Mouse (Mus musculus): ENCODE measurements around the gene Nprl2. TPM values are rescaled to one million over a fixed set of nuclear protein-coding genes. Genes with fewer than 3 reads are reported as not detected.

Gene Nprl2
- polyA plus RNA-seq, 1 experiment, result 64.1 TPM

- TF ChIP-seq CTCF (IDR thresholded peaks at IDR 0.05; ENCODE audit: borderline replicate concordance, insufficient read depth, low read depth, low read length) (no peak), POLR2A (IDR thresholded peaks at IDR 0.05; ENCODE audit: borderline replicate concordance, insufficient read depth, low read length) (no peak)
- DNase-seq, result no peak
- no peak overlapping the region for H3K27ac ChIP-seq (ENCODE audit: insufficient read depth, low read length)
- H3K4me1 ChIP-seq (ENCODE audit: control insufficient read depth, insufficient read depth, low read length), result no peaks in the 10 kb centered on the region; the same call in 1 of the 2 replicates
- 69% methylated on average over 23 of the region's 23 CpGs for WGBS
- no peaks in the 10 kb centered on the region for H3K27me3 ChIP-seq (ENCODE audit: control insufficient read depth, insufficient read depth, low read length)
- H3K4me3 ChIP-seq (replicated peaks; ENCODE audit: insufficient read depth, low read depth, low read length), result no peak overlapping the region
These were observed 8.6 kb downstream of the Nprl2 start for GRCm38 (mm10) chr9:107550491-107551116.

- Histone ChIP-seq H3K4me3 (replicated peaks; ENCODE audit: insufficient read depth, low read depth, low read length) (peak within 1 kb of the TSS; percentile 0), H3K4me1 (ENCODE audit: control insufficient read depth, insufficient read depth, low read length) (no peaks in the 10 kb centered on the region), H3K27ac (ENCODE audit: insufficient read depth, low read length) (no peak within 1 kb of the TSS), H3K27me3 (ENCODE audit: control insufficient read depth, insufficient read depth, low read length) (no peaks in the 10 kb centered on the region)
- peak; percentile 44 to 55 for DNase-seq
- 11% methylated on average over 63 of the region's 63 CpGs for WGBS
- TF ChIP-seq CTCF (IDR thresholded peaks at IDR 0.05; ENCODE audit: borderline replicate concordance, insufficient read depth, low read depth, low read length) (no peak), POLR2A (IDR thresholded peaks at IDR 0.05; ENCODE audit: borderline replicate concordance, insufficient read depth, low read length) (no peak)
These were observed 9.3 kb downstream of the Nprl2 start, which contains the start of gene Rassf1 for GRCm38 (mm10) chr9:107551117-107551889. Gene Rassf1, plus strand, starts transcription at chr9:107551555.

DNA sequence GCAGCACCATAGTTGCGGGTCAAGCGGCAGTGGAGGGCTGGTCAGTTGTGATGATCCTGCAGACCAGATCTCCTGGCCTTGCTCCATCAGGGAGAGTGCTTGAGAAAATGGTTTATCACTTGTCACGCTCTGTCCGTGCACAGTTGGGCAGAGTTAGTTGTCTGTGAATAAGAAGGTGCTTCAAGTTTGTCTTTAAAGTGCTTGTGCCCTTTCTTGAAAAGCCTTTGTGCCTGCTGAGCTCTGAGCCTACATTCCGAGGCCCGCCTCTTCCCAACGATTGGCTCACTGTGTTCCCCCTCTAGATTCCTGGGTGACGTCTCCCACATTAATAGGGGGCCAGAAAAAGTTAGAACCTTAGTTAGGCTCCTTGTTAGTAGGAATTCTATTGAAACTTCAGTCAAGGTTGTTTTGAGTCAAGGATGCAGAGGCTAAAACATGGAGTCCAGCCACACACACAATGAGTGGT lies 9.9 kb downstream of the Nprl2 start:
- Histone ChIP-seq H3K4me1 (ENCODE audit: control insufficient read depth, insufficient read depth, low read length) (peaks cover 3% of the 10 kb centered on the region; the same call in 1 of the 2 replicates), H3K4me3 (replicated peaks; ENCODE audit: insufficient read depth, low read depth, low read length) (no peak overlapping the region), H3K27ac (ENCODE audit: insufficient read depth, low read length) (no peak overlapping the region), H3K27me3 (ENCODE audit: control insufficient read depth, insufficient read depth, low read length) (no peaks in the 10 kb centered on the region)
- DNase-seq, result no peak
- TF ChIP-seq CTCF (IDR thresholded peaks at IDR 0.05; ENCODE audit: borderline replicate concordance, insufficient read depth, low read depth, low read length) (no peak), POLR2A (IDR thresholded peaks at IDR 0.05; ENCODE audit: borderline replicate concordance, insufficient read depth, low read length) (no peak)
- 66% methylated on average over 8 of the region's 8 CpGs for WGBS

DNA sequence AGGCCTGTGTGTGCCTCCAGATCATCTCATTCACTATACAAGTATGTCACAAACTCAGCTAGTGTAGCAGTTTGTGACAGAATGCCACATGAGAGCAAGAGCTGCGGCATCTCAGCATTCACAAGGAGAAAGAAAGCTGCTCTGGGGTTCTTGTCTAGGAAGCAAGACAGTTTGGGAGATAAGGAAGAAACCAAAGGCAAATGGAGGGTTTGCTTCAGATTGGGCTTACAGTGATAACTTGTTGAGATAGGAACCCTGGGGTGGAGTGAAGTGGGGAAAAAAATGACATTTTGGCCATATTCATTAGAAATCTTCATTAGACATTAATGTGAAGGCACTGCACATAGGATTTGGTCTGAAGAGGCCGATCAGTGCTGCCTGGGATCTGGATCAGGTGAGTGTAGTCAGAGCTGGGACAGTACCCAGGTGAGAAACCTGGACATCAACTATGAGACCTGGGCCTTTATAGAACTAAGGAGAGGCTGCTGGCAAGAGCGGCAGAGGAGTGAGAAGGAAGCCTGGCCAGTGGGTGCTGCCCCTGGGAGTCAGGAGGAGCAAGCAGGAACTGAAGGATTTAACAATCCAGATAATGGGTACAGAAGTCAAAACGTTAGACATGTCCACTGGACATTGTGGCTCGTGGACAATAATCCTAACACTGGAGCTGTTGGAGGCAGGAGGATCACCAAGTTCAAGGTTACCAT lies 10.8 kb downstream of the Nprl2 start:
- no peak for DNase-seq
- TF ChIP-seq POLR2A (IDR thresholded peaks at IDR 0.05; ENCODE audit: borderline replicate concordance, insufficient read depth, low read length), result no peak
- TF ChIP-seq CTCF (IDR thresholded peaks at IDR 0.05; ENCODE audit: borderline replicate concordance, insufficient read depth, low read depth, low read length), result no peak
- 89% methylated on average over 5 of the region's 5 CpGs for WGBS
- Histone ChIP-seq H3K27me3 (ENCODE audit: control insufficient read depth, insufficient read depth, low read length) (no peaks in the 10 kb centered on the region), H3K27ac (ENCODE audit: insufficient read depth, low read length) (no peak overlapping the region), H3K4me3 (replicated peaks; ENCODE audit: insufficient read depth, low read depth, low read length) (no peak overlapping the region), H3K4me1 (ENCODE audit: control insufficient read depth, insufficient read depth, low read length) (peaks cover 3% of the 10 kb centered on the region; the same call in 1 of the 2 replicates)

- WGBS, result 14% methylated on average over 37 of the region's 37 CpGs
- Histone ChIP-seq H3K4me3 (replicated peaks; ENCODE audit: insufficient read depth, low read depth, low read length) (peak overlapping the region; percentile 62), H3K27me3 (ENCODE audit: control insufficient read depth, insufficient read depth, low read length) (no peaks in the 10 kb centered on the region), H3K27ac (ENCODE audit: insufficient read depth, low read length) (0 out of 2 replicates have a peak overlapping the region, but pooled peaks have one; percentile 4), H3K4me1 (ENCODE audit: control insufficient read depth, insufficient read depth, low read length) (peaks cover 3% of the 10 kb centered on the region; the same call in 1 of the 2 replicates)
- TF ChIP-seq CTCF (IDR thresholded peaks at IDR 0.05; ENCODE audit: borderline replicate concordance, insufficient read depth, low read depth, low read length), result no peak
- TF ChIP-seq POLR2A (IDR thresholded peaks at IDR 0.05; ENCODE audit: borderline replicate concordance, insufficient read depth, low read length), result no peak
- peak in 1 of 2 experiments; percentile 62 for DNase-seq
These were observed 11.7 kb downstream of the Nprl2 start for GRCm38 (mm10) chr9:107553541-107554318.

DNA sequence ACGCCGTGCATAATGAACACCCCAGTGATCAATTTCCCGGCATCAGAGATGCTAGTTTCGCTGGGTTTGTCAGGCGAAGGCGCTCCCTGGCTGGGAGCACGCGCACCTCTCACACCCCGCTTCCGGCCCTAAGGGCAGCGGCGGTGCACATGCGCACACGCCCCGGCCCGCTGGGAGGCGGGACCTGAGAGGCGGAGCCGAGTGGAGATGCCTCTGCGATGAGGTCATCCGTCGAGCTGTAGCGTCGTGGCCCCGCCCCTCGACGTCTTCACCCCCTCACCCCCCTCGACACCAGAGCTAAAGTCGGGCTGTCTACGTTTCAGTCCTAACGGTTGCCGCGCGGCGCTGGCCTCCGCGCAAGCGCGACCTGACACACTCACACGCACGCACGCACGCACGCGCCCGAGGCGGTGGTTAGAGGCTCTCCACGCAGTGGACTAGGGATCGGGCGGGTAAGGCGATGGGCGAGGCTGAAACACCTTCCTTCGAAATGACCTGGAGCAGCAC lies 12.3 kb downstream of the Nprl2 start:
- peak; percentile 91 for TF ChIP-seq POLR2A (IDR thresholded peaks at IDR 0.05; ENCODE audit: borderline replicate concordance, insufficient read depth, low read length)
- no peak for TF ChIP-seq CTCF (IDR thresholded peaks at IDR 0.05; ENCODE audit: borderline replicate concordance, insufficient read depth, low read depth, low read length)
- Histone ChIP-seq H3K27me3 (ENCODE audit: control insufficient read depth, insufficient read depth, low read length) (no peaks in the 10 kb centered on the region), H3K4me1 (ENCODE audit: control insufficient read depth, insufficient read depth, low read length) (peaks cover 3% of the 10 kb centered on the region; the same call in 1 of the 2 replicates), H3K27ac (ENCODE audit: insufficient read depth, low read length) (peak overlapping the region; percentile 73), H3K4me3 (replicated peaks; ENCODE audit: insufficient read depth, low read depth, low read length) (peak overlapping the region; percentile 88)
- WGBS, result under 1% methylated on average over 53 of the region's 53 CpGs
- peak; percentile 94 to 96 for DNase-seq

Measured in cerebellum, adult 2 months (tissue).